Mouse (Mus musculus): Measurements from ENCODE around the gene Med16.

Med16 gene

DNA sequence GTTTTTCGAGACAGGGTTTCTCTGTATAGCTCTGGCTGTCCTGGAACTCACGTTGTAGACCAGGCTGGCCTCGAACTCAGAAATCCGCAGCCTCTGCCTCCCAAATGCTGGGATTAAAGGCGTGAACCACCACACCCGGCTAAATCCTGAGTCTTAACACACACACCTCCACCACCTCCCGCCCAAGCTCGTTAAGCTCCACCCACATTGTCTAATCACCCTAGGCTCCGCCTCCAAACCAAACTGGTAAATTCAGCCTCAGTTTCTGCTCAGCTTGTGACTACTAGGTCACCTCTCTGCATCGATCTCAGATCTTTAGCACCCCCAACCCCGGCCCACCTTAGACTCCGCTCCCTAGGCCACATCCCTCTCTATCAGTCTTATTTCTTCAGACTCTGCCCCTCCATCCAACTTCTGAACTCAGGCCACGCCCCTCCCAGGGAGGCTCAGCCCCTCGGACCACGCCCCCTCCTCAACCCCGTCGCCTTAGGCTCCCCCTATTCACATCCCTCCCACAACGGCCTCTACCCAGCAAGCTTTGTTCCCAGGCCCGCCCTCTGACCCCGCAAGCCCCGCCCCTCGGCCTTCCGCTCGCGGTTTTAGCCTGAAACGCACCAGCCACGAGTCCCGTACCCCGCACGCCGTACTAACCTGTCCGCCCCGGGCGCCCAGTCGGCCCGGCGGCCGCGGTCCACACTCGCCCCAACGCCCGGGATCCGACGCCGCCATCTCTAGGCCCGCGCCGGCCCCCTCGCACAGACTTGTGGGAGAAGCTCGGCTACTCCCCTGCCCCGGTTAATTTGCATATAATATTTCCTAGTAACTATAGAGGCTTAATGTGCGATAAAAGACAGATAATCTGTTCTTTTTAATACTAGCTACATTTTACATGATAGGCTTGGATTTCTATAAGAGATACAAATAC lies at the start of gene Med16:
Gene Med16, minus strand, starts transcription at position 757 of the 925 bp plus-strand sequence.
- in situ Hi-C loops (cut with MboI): no loop called here

- in situ Hi-C loops (cut with MboI): loop anchor here (5.0 to 10.0 kb wide), 3 partner anchors 36 to 123 kb away; partner anchors contain the start of genes Elane and R3hdm4
These were observed 49.6 kb upstream of the Med16 start for GRCm38 (mm10) chr10:79958140-79958816.

GRCm38 (mm10) chr10:79956643-79957154 lies 48.0 kb upstream of the Med16 start:
- in situ Hi-C loops (cut with MboI): loop anchor here (5.0 to 10.0 kb wide), 3 partner anchors 34 to 122 kb away; partner anchors contain the start of genes Elane and R3hdm4

GRCm38 (mm10) chr10:79955691-79956090 lies 47.0 kb upstream of the Med16 start:
- in situ Hi-C loops (cut with MboI): loop anchor here (5.0 to 10.0 kb wide), 3 partner anchors 33 to 121 kb away; partner anchors contain the start of genes Elane and R3hdm4

DNA sequence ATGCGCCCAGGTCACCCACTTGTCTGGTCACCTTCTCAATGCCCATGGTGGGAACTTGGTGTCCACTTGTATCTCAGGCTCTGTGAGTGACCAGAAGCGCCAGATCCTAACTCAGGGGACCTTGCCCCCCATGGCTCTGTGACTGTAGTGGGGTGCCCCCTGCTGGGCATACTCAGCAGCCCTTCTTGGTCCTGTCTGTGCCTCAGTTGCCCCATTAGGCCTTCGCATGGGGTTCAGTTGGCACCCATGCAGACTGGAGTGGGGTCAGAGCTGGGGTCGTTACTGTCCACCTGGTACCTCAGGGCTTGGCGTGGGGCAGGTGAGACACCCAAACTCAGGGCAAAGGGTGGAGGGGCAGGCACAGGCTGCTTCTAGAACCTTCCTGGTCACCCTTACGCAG lies 45.2 kb upstream of the Med16 start:
- in situ Hi-C loops (cut with MboI): loop anchor here (10.0 kb wide), 2 partner anchors 69 to 119 kb away; partner anchors contain the start of gene Elane

DNA sequence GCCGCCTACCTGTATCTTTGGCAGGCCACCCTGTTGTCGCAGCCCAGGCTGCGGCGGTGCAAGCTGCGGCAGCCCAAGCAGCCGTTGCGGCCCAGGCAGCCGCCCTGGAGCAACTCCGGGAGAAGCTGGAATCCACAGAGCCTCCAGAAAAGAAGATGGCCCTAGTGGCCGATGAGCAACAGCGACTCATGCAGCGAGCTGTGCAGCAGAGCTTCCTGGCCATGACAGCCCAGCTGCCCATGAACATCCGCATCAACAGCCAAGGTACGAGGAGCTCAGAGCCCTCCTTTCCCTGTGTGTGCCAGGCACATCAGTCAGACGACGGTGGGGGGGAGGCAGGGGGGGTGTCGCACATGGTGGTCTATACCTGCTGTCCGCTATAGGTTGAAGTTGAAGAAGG lies 41.9 kb upstream of the Med16 start:
- in situ Hi-C loops (cut with MboI): loop anchor here (10.0 kb wide), 2 partner anchors 66 to 116 kb away; partner anchors contain the start of gene Elane

- in situ Hi-C loops (cut with MboI): loop anchor here (10.0 kb wide), 2 partner anchors 65 to 115 kb away; partner anchors contain the start of gene Elane
These were observed 41.1 kb upstream of the Med16 start for GRCm38 (mm10) chr10:79949873-79950272.

DNA sequence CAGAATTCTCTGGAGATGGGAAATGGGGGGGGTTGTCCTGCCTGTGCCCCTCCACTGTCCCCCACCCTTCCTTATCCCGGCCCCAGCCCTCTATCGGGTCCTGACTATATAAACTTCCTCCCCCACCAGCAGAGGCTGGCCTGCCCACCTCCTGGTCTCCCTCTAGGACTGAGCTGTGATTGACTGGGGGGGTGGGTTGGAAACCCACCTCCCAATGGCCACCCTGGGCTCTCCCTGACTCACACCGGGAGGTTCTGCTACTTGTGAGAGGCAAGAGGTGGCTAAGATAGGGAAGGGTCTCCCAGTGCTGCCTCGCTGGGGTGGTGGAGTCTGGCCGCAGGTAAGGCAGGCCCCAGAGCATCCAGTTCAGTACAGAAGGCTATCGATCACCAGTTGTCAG lies 38.8 kb upstream of the Med16 start:
- in situ Hi-C loops (cut with MboI): no loop called here

GRCm38 (mm10) chr10:79946752-79947322 lies 38.1 kb upstream of the Med16 start:
- in situ Hi-C loops (cut with MboI): no loop called here

GRCm38 (mm10) chr10:79945507-79946234 lies 36.9 kb upstream of the Med16 start:
- in situ Hi-C loops (cut with MboI): no loop called here

GRCm38 (mm10) chr10:79943471-79943901 lies 34.8 kb upstream of the Med16 start:
- in situ Hi-C loops (cut with MboI): no loop called here

GRCm38 (mm10) chr10:79942988-79943387 lies 34.3 kb upstream of the Med16 start:
- in situ Hi-C loops (cut with MboI): no loop called here

DNA sequence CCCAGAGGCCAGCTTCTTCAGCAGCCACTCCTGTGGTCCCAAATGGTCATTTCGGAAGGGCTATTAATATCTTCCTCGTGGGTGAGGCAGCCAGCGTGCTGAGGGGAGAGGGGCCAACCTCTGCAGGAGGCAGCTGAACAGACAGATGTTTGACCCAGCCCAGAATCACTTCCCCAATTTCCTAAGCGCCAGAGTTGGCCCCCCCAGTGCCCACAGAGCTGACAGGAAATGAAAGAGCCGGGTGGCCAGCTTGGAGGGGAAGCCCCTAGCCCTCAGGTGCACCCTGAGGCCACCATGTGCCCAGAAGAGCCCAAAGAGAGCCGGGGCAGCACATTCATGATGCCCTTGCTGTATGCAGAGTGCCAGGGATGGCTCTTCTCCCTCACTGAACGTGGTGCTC lies 32.0 kb upstream of the Med16 start:
- in situ Hi-C loops (cut with MboI): no loop called here

- in situ Hi-C loops (cut with MboI): no loop called here
These were observed 29.2 kb upstream of the Med16 start for GRCm38 (mm10) chr10:79937775-79938526.

DNA sequence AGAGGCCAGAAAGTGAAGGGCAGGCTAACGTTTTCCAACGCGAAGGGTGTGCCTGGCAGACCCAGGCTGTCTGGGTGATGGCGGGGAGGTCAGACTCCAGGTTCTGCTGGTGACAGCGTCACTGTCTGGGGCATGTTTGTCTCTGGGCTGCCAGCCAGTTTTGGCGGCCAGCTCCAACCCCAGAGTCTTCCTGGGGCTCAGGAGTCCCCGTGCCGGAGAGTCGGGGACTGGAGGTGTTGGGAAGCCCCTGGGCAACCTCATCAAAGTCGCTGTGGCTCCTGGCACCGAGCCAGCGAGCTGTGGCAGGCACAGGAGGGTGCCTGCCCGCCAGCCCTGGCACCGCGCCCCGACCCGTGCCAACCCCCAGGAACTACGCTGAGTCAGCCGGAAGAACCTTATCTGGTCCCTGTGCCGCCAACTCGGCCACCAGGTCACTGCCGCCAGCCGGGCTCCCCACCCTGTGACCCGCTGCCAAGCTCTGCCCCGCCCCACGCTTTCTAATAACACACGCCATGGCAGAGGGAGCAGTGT lies 28.3 kb upstream of the Med16 start:
- in situ Hi-C loops (cut with MboI): no loop called here

DNA sequence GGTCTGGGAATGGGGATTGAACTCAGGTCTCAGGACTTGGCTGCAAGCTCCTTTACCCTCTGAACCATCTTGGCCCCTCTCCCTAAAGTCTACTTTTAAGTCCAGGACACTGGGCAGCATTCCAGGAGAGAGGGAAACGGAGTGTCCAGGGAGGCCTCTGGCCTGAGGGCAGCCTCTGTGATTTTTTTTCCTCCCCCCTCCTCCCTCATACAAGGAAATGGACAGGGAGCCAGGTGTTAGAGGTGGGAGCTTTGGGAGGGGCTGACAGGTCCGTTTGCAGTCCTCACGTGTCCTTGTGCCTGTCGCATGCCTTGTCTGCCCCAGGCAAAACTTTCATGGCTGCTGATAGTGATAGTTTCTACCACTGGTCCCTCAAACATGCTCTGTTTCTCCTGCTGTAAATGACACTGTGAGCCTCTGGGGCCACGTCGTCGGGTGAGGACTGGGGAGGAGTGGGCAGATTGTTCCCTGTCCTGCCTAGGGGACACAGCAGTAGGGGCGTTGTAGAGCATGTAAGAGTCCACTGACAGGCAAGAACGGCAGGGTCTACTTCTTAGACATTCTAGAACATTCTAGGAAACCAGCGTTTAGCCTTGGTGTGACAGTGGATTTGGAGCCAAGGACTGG lies 27.7 kb upstream of the Med16 start:
- in situ Hi-C loops (cut with MboI): no loop called here

GRCm38 (mm10) chr10:79934794-79935569 lies 26.3 kb upstream of the Med16 start:
- in situ Hi-C loops (cut with MboI): no loop called here

- in situ Hi-C loops (cut with MboI): no loop called here
These were observed 25.6 kb upstream of the Med16 start for GRCm38 (mm10) chr10:79934272-79934721.

DNA sequence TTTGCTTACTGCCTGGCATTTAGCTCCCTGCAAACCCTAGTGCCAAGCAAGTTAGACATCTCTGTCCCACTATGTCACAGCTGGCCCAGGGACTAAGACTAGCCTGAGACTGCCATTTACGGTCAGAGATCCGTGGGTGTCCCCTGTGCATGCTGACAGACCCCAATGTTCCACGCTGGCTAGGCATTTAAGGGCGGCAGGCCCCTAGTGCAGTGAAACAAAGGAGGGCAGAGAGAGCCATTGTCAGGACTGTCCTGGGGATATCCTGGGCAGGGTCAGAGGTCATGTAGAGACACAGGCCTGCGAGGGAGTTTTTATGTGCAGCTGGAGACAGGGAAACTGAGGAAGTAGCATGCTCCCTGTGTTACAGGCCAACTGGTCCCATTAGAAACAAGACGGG lies 25.1 kb upstream of the Med16 start:
- in situ Hi-C loops (cut with MboI): no loop called here

Data from mature B cell (primary cell).